Mouse (Mus musculus) frontal cortex, adult (tissue): ENCODE results near the gene Nsf.

Experiments used
- ATAC-seq: cut with Nextera tagmentation; 2 replicates; pipeline ENCODE4 v1.9.2; 2017; ENCODE audit warnings: mild to moderate bottlenecking, moderate library complexity, mixed read lengths; ENCODE audit not compliant: low TSS enrichment

Gene Nsf

GRCm38 (mm10) chr11:103840834-103841233, 113.0 kb downstream of the Nsf start:
- ATAC-seq, result no peak

GRCm38 (mm10) chr11:103838955-103839354, 114.9 kb downstream of the Nsf start:
- no peak for ATAC-seq

GRCm38 (mm10) chr11:103832331-103832730, 121.5 kb downstream of the Nsf start:
- no peak for ATAC-seq

GRCm38 (mm10) chr11:103831766-103832165, 122.1 kb downstream of the Nsf start:
- no peak for ATAC-seq

- ATAC-seq, result no peak
Measured at GRCm38 (mm10) chr11:103830476-103830875, 123.4 kb downstream of the Nsf start.

GRCm38 (mm10) chr11:103829956-103830355, 123.9 kb downstream of the Nsf start:
- ATAC-seq, result no peak

- no peak for ATAC-seq
Measured at GRCm38 (mm10) chr11:103828866-103829265, 125.0 kb downstream of the Nsf start.

- ATAC-seq, result no peak
Measured at GRCm38 (mm10) chr11:103827201-103827600, 126.7 kb downstream of the Nsf start.

GRCm38 (mm10) chr11:103816719-103817118, 137.1 kb downstream of the Nsf start:
- no peak for ATAC-seq

GRCm38 (mm10) chr11:103815986-103816385, 137.9 kb downstream of the Nsf start:
- no peak for ATAC-seq

- ATAC-seq, result no peak
Measured at GRCm38 (mm10) chr11:103814808-103815207, 139.0 kb downstream of the Nsf start.

GRCm38 (mm10) chr11:103811246-103811645, 142.6 kb downstream of the Nsf start:
- peak; percentile 62; the same call in 1 of the 2 replicates for ATAC-seq

- no peak for ATAC-seq
Measured at GRCm38 (mm10) chr11:103810631-103811030, 143.2 kb downstream of the Nsf start.

GRCm38 (mm10) chr11:103809611-103810598, 144.0 kb downstream of the Nsf start:
- peak; percentile 39; the same call in 1 of the 2 replicates for ATAC-seq

GRCm38 (mm10) chr11:103808771-103809610, 144.9 kb downstream of the Nsf start:
- no peak for ATAC-seq

GRCm38 (mm10) chr11:103807966-103808365, 145.9 kb downstream of the Nsf start:
- ATAC-seq, result no peak

GRCm38 (mm10) chr11:103804804-103805203, 149.1 kb downstream of the Nsf start:
- no peak for ATAC-seq

- ATAC-seq, result no peak
Measured at GRCm38 (mm10) chr11:103804126-103804525, 149.7 kb downstream of the Nsf start.

- no peak for ATAC-seq
Measured at GRCm38 (mm10) chr11:103801128-103801527, 152.7 kb downstream of the Nsf start.

GRCm38 (mm10) chr11:103789951-103790350, 163.9 kb downstream of the Nsf start:
- 0 out of 2 replicates have a peak, but pooled peaks have one; percentile 20 for ATAC-seq

- no peak for ATAC-seq
Measured at GRCm38 (mm10) chr11:103780152-103780551, 173.7 kb downstream of the Nsf start.

- ATAC-seq, result no peak
Measured at GRCm38 (mm10) chr11:103774228-103774530, 179.7 kb downstream of the Nsf start.
